Mouse (Mus musculus) c-Kit-negative CD71-positive TER-119-positive erythroid progenitor cells, embryonic 14.5 days (primary cell): ENCODE data around the gene Gtf3c6.
A peak's percentile ranks its signal among the peaks of the same experiment; 100 is the strongest.

ENCODE experiments used
- DNase-seq: peaks from one replicate; pipeline ENCODE4 v3.0.0-alpha.2; 2013; ENCODE audit warnings: low read depth, low spot score

The Gtf3c6 gene

DNA sequence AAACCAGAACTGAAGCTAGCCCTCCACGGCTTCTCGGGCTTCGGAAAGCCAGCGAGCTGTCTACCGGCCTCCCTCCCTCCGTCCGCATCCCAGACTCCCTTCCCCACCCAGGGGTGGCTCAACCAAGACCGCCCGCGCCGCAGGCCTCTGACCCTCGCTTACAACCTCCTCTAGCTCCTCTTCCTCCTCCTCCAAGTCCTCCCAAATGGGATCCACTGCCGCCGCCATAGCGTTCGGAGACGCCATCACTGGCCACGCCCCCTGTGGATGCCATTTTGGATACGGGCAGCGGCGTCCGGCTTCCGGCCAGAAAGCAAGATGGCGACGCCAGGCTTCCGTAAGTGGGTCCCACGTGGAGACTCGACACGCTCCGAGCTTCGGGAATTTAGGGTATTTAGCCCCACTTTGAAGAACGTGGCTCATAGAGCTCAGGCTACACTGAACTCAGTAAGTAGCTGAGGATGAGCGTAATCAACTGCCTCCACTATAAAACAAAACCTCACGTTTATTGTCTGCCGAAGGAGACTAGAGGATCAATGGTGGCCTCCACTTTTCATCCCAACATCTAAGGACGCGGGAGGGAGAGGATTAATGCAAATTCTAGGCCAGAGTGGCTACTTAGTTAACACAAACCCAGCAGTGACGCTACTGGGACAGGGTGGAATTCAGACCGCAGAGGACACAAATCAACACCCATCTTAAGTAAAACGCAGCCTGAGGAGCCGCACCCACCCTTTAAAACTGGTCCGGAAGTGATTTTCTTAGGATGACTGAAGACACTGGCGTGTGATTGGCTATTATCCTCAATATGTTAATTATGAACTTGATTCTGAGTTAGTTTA lies at the start of gene Gtf3c6:
Gene Gtf3c6 (minus strand): TSS at position 695 of the 842 bp plus-strand sequence.
- DNase-seq: peak; percentile 82

DNA sequence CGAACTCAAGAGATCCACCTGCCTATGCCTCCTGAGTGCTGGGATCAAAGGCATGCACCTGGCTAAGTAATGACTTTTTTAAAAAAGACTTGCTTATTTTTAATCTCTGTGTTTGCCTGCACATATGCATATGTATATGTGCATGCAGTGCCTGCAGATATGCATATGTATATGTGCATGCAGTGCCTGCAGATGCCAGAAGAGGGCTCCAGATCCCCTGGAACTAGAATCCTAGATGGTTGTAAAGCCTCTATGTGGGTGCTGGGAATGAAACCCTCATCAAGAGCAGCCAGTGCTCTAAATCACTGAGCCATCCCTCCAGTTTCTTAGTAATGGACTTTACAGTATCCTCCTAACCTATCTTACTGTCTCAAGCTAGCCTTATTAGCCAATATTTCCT lies 48.1 kb upstream of the Gtf3c6 start:
- DNase-seq: no peak

DNA sequence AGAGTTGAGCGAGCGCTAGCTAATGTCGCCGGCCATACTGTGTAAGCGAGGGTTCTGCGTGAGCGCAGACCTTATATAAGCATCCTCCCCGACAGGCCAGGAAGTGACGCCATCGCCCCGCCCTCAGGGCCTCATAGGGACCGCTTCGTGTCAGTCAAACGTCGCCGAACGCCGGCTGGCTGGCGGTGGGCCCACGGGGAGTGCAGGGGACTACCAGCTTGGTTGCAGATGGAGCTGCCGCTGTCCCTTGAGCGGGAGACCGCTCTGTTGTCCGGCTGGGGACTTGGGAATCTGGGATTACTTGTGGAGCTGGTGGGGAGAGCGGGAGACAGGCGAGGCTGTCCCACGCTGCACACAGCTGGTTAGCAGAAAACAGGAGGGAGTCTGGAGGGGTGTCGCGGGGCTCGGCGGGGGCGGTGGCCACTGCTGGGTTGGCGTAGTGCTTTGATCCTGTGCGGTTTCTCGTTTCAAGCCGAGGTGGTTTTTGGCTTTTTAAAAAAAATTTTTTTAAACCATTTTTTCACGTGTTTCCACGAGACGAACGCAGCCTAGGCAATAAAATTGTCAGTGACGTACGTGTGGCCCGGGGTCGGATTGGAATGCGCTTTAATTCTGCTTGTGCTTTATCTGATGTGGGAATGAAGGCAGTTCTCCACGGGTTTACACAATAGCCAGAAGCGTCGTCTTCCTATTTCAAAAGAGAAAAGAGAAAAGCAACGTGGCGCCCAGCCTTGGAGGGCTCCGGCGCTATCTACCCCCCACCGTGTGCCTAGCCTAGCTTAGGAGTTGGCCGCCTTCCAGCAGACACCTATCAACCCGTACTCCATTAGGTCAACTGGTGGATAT lies 44.5 kb upstream of the Gtf3c6 start, which contains the start of gene Amd1:
Gene Amd1 (minus strand): TSS at position 47 of the 846 bp plus-strand sequence.
- peak; percentile 96 for DNase-seq

DNA sequence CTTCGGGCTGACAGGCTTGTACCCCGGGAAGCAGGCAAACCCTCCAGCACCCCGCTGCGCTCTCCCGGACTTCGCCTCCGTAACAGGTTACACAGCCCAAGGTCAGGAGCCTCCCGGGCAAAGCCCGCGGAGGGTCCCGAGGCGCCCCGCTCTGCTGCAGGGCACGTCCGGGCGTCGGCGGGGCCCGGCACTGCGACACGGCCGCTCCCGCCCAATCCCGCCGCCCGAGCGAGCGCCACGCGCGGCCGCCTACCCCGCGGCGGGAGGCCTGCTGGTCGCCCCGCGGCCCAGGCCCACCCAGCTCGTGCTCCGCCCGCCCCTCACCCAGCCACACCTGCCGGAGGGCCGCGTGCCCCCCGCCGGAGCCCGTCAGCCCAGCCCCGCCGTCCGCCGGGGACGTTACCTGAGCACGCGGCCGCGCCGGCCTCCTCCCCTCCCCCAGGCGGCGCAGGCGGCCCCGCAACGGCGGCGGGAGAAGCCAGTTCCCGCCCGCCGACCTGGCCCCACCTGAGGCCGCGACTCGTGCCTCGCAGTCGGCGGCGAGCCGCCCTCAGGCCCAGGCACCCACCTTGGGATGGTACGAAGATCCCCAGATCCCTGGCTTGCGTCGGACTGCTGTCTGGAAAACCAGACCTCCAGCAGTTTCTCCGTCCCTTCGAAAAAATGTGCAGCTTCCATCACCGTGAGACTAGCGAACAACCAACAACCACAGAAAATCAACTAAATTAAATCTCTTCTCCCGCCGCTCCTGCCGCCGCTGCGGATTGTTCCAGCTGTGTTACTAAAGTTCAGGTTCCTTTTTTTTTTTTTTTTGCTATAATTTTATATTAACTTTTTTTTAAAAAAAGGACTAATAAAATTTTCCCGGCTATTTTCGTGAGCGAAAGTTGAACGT lies 43.5 kb upstream of the Gtf3c6 start:
- peak; percentile 54 for DNase-seq

DNA sequence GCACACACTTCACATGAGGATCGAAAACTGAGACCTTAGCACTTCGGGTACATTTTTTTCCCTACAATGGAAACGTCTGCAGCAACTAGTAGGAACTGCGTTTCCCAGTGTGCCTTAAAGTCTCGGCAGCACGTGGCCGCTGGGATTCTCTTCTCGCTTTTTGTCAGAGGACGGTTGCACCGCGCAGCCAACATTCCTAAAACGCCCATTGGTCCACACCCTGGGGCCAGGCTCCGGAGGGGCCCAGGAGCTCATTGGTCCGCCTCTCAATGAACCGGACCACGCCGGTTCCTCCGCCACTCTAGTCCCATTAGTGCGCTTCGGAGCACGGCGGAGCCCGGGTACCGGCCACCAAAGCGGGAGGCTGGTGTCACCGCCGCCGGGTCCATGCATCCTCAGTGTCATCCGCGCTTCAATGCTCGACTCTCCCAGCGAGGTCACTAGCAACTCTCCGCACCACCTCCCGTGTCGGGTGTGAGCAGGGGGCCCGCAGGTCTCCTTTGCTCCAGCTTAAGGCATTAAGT lies 42.8 kb upstream of the Gtf3c6 start:
- DNase-seq: peak; percentile 79

DNA sequence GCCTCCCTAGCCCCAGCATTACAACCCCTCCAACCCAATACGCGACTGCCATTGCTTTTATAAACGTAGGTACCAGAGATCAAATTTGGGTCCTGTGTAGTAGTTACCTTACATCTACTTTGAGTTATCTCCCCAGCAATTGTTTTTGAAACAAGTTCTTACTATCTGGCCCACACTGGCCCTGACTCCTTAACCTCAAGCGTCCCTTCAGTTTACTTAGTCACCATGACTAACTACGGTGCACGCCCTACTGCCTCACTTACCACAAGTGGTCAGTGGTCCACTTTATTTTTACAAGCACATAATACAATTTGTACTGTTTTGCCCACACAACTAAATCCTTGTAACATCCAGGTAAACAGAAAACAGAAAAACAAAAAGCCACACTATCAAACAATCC lies 34.7 kb upstream of the Gtf3c6 start:
- no peak for DNase-seq

DNA sequence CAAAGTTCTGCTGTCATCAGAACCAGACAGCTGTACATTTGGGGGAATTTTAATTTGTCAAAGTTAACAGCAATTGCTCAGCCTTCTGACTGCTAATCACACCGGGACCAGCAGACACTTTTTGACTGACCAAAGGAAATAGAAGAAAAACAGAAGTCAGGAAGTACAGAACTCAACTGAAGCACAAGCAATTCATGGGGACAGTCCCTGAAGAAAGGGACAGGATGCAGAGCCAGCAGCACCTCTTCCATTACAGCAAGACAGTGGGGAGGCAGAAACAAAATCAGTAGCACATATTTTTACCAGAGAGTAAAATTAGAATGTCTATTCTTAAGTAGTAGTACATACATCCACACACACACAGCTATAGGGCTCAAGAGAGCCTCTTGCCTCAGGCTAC lies 28.9 kb upstream of the Gtf3c6 start:
- DNase-seq: no peak

DNA sequence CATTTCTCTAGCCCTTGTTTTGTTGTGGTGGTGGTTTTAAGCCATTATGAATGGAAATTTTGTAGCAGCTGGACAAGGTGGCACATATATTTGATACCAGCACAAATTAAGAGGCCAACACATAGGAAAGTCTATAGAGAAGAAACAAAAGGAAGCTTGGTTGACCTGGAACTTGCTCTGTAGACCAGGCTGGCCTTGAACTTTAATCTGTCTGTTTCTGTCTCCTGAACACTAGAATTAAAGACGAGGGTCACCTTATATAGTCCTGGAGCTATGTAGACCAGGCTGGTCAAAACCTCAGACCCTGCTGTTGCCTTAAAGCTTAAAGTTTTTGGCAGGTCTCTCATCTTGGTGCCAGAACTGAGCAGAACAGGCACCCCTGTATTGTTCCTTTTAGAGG lies 27.7 kb upstream of the Gtf3c6 start:
- no peak for DNase-seq

DNA sequence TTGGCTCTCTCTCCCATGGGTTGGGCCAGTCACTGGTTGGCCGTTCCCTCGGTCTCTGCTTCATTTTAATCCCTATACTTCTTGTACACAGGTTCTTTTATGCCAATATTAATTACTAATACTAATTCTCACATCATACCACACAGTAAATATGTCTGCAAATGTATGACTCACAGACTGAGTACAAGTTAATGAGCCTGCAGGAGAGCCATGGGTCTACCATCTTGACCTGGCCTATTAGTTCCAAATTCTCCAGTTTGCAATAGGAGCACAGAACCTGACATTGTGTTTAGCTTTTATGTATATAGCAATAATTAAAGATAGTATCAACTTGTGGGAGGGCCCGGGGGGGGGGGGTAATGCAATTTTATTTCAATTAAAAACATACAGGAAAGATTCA lies 27.1 kb upstream of the Gtf3c6 start:
- no peak for DNase-seq

DNA sequence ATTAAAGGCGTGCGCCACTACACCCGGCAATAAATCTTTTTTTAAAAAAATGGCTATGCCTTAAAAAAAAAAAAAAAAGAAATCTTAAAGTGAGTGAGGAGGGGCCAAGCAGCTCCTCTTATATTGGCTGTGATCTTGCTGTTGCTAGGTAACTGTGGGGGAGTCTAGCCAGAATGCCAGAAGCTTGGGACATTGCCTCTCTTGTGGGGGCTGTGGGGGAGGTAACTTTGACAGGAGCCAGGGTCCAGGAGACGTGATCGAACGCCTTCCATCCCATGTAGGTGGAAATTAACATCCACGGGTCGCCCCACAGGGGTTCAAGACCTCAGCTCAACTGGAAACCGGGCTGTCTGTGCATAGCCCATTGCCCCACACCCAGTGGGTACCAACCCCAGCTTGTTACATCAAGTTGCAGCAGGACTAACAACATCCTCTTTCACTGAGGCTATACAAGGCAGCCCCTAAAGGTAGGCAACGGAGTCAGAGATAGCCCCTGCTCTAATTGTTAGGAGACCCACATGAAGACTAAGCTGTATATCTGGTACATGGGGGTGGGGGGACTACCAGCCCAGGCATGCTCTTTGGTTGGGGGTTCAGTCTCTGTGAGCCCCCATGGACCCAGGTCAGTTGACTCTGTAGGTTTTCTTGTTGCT lies 26.4 kb upstream of the Gtf3c6 start:
- DNase-seq: no peak

DNA sequence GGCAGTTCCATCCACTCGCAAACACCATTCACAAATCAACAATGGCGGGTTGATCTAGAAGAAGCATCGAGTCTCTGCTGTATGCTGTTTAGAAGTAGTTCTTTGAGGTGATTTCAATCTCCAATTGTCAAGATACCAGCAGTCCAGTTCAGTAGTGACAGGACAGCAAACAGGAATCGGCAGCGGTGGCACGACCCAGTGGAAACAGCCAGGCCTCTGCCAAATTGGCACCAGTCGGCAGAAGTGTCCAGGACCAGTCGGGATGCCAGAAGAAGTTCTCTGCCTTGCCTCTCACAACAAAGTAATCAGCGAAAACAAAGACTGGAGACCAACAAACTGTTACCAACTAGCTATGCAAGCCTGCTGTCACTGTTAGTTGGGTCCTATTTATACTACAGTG lies 25.7 kb upstream of the Gtf3c6 start:
- DNase-seq: no peak

DNA sequence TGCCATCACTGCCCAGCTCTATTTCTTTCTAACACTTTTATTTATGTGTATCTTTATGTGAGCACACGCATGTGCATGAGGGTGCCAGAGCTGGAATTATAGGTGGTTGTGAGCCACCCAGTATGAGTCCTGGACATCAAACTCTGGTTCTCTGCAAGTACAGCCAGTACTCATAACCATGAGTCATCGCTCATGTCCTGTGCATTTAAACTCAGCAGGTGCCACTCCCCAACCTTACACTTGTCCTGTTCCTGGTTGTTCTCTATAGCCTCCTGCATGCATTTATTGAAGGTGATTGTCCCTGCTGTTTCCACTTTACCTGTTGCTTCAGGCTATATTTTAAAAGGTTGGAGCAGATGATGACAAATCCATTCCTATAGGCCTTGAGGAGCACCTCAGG lies 23.7 kb upstream of the Gtf3c6 start:
- no peak for DNase-seq

DNA sequence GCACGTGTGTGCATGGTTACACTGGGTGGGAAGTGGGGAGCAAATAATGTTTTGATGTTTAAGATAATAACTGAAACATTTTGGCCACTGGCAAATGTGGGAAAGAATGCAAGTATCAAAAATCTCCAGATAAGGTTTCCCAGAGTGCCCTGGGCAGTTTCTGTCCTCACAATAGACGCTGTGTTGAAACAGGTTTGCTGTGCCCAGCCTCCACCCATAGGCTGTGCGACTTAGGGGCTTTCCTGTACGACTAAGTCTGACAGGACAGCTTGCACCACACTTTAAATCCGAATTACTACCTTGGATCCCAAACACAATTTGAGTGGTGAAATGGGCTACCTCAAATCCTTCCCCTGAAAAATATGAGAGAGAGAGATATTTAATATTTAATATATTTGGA lies 20.4 kb upstream of the Gtf3c6 start:
- DNase-seq: no peak

DNA sequence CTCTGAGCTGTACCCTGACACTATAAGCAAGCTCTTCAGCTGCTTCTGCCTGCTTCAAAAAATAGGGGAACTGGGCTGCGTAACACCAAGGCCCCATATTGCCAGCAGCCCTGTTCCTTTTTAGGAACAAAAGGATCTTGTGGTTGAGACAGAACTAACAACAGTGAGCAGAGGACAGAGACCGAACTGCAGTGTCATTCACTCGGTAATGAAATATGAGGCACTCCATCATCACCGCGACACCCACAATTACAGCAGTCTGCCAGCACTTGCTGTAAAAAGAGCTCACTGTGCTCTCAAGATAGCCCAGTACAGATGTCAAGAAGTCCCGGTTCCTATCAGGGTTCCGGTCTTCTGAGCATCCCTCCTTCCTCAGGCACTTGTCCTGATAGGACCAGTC lies 18.1 kb upstream of the Gtf3c6 start:
- DNase-seq: no peak

DNA sequence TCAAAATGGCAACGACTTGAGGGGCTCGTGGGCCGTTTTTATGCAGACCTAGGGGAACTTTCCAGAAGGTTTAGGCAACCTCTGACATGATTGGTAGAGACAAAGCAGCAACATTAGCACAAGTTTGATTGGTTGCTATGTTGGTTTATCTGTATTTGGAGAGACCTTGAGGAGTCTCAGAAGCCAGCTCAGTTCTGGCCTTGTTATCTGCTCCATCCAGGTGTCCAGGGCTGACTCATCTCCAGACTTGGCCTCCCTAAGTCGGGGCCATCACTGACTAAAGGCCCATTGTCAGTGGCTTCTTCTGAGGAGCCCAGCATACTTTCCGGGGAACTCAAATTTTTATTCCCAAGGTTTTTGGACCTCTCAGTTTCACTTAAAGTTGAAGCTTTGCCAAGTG lies 16.0 kb upstream of the Gtf3c6 start:
- peak; percentile 85 for DNase-seq

DNA sequence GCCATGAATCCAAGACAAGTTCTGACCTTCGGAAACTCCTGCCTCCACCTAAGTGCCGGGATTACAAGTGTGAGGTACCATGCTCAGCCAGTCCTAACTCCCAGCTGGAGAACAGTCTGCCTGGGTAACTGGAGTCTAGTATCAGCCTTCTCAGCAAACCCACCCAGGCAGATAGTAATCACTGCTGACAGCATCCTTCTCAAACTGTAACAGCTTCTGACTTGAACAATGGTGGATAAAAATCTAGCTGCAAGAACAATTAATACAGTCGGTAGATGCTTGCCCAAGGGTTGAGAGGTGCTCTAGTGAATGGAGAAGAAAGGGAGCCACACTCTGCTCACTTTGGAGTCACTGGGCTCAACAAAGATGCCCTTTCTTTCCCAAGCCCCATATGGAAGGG lies 13.3 kb upstream of the Gtf3c6 start:
- DNase-seq: no peak

DNA sequence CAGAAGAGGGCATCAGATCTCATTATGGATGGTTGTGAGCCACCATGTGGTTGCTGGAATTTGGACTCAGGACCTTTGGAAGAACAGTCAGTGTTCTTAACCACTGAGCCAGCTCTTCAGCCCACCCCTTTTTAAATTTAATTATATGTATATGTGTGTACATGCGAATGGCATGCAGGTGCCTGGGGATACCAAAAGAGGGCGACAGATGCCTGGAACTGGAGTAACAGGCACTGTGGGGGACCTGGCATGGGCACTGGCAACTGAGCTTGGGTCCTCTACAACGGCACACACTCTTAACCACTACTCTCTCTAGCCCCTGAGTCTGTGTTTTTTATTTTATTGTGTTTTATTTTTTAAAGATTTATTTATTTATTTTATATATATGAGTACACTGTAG lies 7.0 kb upstream of the Gtf3c6 start:
- DNase-seq: no peak

DNA sequence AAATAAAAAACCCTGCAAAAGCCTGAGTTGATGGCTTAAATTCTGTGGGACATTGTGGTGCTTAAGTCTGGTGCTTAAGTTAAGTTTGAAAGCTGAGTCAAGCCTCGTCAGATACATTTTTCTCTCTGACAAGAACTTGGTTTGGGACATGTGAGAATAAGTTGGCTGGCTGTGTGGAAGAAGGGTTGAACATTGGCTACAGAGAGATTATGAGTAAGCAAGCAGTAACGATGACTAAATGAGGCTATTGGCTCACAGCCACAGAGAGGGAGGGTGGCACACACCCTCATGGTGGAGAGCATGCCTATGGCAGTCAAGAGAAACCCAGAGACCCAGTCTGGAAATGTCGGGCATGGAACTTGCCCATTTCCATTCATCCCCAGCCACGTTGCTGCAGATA lies 5.8 kb upstream of the Gtf3c6 start:
- no peak for DNase-seq

DNA sequence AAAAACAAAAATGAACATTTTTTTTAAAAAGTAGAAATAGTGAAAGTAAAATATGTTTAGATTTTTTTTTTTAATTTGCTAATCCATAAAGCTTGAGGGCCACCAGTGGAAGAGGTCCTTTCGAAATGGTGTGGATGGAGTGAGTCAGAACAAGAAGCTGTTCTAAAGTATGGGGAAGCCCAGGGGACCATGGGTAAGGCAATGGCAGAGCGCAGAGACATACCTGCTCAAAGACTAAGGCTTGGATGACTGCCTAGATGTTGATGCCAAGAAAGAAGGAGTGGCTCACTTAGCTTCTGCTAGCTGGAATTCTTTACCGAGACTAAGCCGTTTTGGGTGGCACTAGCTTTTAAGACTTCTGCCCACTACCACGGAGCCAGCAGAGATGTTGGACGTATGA lies 4.3 kb upstream of the Gtf3c6 start:
- DNase-seq: no peak

DNA sequence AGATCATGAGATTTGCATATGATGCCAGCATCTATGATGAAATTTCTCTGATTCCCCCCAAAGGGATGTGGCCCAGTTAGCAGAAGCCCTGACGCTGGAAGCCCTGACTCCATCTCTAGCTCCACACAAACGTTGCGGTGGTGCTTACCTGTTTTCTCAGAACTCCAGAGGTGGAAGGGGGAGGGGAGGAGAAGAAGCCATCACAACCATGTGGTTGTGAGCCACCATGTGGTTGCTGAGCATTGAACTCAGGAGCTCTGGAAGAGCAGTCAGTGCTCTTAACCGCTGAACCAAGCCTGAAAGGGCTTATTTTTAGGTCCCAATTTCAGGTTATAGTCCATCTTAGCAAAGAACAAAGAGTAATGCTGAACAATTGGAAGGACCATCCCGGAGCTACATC lies 2.4 kb upstream of the Gtf3c6 start:
- no peak for DNase-seq

DNA sequence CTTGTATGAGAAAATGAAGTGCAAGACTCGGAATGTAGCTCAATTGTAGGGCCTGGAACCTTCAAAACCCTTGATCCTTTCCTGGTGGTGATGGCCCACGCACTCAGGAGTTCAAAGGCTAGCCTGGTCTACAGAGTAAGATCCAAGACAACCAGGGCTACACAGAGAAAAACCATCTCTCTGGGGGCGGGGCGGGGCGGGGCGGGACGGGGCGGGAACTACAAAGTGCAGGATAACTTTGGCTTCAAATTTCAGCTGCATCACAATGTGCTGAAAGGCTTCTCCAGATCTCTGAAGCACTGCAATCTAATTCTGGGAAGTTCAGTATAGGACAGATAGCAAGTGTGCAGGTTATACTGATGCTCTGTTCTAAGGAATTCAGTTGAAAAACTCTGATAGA lies 1.6 kb upstream of the Gtf3c6 start:
- DNase-seq: no peak
